Mouse (Mus musculus) forebrain, embryonic 12.5 days (tissue): ENCODE measurements around the gene Tdrd3. TPM values are rescaled to one million over a fixed set of nuclear protein-coding genes. Genes with fewer than 3 reads are reported as not detected.

Experiments
- ATAC-seq: fragments of 200-750 bp; cut with Nextera tagmentation; 2 replicates; pipeline ENCODE4 v1.8.0; 2017; ENCODE audit warnings: moderate TSS enrichment; ENCODE audit not compliant: low FRiP score
- H3K27ac ChIP-seq: fragments of 300-500 bp; sonication (generic); 2 replicates; pipeline ENCODE4 v1.5.1; 2016; ENCODE audit warnings: mild to moderate bottlenecking
- H3K27me3 ChIP-seq: fragments of 300-500 bp; sonication (generic); 2 replicates; pipeline ENCODE4 v1.6.1; 2016; ENCODE audit warnings: mild to moderate bottlenecking
- H3K36me3 ChIP-seq: fragments of 300-500 bp; sonication (generic); replicated peaks from 2 replicates; pipeline ENCODE4 v1.6.1; 2016; ENCODE audit warnings: mild to moderate bottlenecking
- H3K4me1 ChIP-seq: fragments of 300-500 bp; sonication (generic); 2 replicates; pipeline ENCODE4 v1.6.1; 2016
- H3K4me2 ChIP-seq: fragments of 300-500 bp; sonication (generic); 2 replicates; pipeline ENCODE4 v1.6.1; 2016; ENCODE audit warnings: mild to moderate bottlenecking, moderate library complexity
- H3K4me3 ChIP-seq: fragments of 300-500 bp; sonication (generic); replicated peaks from 2 replicates; pipeline ENCODE4 v1.5.1; 2016; ENCODE audit warnings: mild to moderate bottlenecking
- H3K9ac ChIP-seq: fragments of 300-500 bp; sonication (generic); 2 replicates; pipeline ENCODE4 v1.6.1; 2016; ENCODE audit warnings: mild to moderate bottlenecking
- H3K9me3 ChIP-seq: fragments of 300-500 bp; sonication (generic); 2 replicates; pipeline ENCODE4 v1.6.1; 2016
- WGBS: fragments of 180-500 bp; shearing (Covaris S2); methylation state at CpG from one replicate; pipeline ENCODE4 v1.1.7; 2016; 5-methylcytosine and 5-hydroxymethylcytosine counted together
- polyA plus RNA-seq: library from polyadenylated mRNA; unstranded; fragments of >200 nt; fragmentation: Nextera tagmentation; extraction: Ambion mirVana; gene quantifications from 2 replicates; pipeline ENCODE4 v1.2.1, GENCODE M21; 2016

Tdrd3 gene
- polyA plus RNA-seq: 47.5 and 48.3 TPM in 2 replicates

DNA sequence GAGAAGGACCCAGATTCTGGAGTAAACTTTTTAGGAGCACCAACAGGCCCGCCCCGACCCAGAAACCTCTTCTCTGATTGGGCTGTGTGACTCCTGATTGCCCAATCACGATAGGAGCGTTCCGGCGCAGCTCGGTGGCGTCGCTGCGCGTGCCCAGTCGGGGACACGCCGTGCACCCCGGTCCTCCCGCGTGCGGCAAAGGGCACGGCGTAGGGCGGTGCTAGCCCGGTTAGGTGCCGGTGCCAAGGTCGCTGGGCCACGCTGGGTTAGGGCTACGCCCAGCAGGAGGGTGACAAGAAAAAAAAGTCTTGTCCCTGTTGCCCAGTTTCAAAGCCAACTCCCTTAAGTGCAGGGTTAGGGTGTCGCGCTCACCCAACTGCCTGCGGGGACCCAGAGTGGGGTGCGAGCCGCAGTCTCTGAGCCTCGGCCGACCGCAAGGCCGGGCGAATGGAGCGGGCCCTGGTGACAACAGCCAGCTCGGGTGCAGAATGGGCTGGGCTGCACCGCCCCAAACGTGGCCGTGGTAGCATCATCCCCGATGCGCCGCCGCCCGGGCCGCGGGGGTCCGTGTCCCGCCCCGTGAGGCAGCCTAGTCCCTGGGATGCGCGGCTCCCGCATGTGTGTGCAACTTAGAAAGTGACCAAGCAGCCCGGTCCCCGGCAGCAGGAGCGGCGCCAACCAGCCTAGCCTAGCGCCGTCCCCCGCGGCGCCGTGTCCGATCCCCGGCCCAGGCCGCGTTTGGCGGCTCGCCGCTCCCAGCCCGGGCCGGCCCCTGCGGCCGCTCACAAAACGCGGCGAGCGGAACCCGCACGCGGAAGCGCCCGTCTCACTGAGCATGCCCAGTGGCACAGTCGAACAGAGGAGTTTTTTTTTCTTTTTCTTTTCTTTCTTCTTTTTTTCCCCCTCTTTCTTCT lies at the start of gene Tdrd3:
Tdrd3 (plus strand) TSS at position 832 of the 914 bp plus-strand sequence.
- peak; percentile 94 for ATAC-seq
- H3K27me3 ChIP-seq: no peaks in the 10 kb centered on the region
- H3K4me3 ChIP-seq: peak within 1 kb of the TSS; percentile 78
- peak within 1 kb of the TSS; percentile 100 for H3K27ac ChIP-seq
- peak within 1 kb of the TSS; percentile 70 for H3K4me2 ChIP-seq
- peak within 1 kb of the TSS; percentile 91 for H3K9ac ChIP-seq
- WGBS: 1% methylated on average over 85 of the region's 85 CpGs
- peaks cover 2% of the 10 kb centered on the region for H3K36me3 ChIP-seq
- no peaks in the 10 kb centered on the region for H3K9me3 ChIP-seq
- peaks cover 13% of the 10 kb centered on the region for H3K4me1 ChIP-seq

DNA sequence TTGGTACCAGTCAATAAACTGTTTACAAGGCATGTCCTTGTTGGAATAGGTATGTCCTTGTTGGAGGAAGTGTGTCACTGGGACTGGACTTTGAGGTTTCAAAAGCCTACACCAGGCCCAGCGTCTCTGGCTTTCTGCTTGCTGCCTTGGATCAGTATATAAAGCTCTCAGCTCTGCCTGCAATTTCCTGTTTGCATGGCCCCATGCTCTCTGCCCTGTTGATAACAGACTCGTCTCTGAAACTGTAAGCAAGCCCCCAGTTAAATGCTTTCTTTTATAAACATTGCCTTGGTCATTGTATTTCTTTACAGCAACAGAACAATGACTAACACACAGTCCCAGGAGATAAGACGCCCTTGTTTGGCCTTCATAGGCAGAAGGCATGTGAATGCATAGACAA lies 49.3 kb upstream of the Tdrd3 start:
- Histone ChIP-seq H3K9me3 (no peaks in the 10 kb centered on the region), H3K4me1 (no peaks in the 10 kb centered on the region), H3K4me2 (no peak overlapping the region), H3K36me3 (no peaks in the 10 kb centered on the region), H3K27ac (no peak overlapping the region), H3K27me3 (no peaks in the 10 kb centered on the region), H3K4me3 (no peak overlapping the region), H3K9ac (no peak overlapping the region)
- 59% methylated on average over 3 of the region's 3 CpGs for WGBS
- no peak for ATAC-seq

DNA sequence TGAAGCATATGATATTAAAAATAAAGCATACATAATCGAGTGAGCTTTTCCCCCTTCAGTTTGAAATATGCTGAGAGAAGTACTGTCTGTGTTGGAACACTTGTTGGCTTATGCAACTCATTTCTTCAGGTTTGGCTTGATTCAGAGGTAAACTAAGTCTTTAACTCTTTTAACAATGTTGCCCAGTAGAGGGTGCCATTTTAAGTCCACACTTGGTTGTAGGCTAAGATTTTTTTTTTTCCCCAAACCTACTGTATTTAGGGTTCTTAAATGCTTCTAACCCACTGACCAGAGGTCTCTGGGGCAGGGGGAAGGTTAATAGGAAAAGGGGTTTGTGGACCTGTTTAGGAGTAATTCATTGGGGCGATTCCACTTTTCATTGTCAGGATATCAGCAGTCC lies 33.4 kb upstream of the Tdrd3 start:
- H3K4me1 ChIP-seq: no peaks in the 10 kb centered on the region
- no peak overlapping the region for H3K27ac ChIP-seq
- no peak overlapping the region for H3K4me2 ChIP-seq
- ATAC-seq: no peak
- no peak overlapping the region for H3K9ac ChIP-seq
- 81% methylated on average over 2 of the region's 2 CpGs for WGBS
- no peaks in the 10 kb centered on the region for H3K36me3 ChIP-seq
- H3K9me3 ChIP-seq: no peaks in the 10 kb centered on the region
- no peak overlapping the region for H3K4me3 ChIP-seq
- H3K27me3 ChIP-seq: no peaks in the 10 kb centered on the region

DNA sequence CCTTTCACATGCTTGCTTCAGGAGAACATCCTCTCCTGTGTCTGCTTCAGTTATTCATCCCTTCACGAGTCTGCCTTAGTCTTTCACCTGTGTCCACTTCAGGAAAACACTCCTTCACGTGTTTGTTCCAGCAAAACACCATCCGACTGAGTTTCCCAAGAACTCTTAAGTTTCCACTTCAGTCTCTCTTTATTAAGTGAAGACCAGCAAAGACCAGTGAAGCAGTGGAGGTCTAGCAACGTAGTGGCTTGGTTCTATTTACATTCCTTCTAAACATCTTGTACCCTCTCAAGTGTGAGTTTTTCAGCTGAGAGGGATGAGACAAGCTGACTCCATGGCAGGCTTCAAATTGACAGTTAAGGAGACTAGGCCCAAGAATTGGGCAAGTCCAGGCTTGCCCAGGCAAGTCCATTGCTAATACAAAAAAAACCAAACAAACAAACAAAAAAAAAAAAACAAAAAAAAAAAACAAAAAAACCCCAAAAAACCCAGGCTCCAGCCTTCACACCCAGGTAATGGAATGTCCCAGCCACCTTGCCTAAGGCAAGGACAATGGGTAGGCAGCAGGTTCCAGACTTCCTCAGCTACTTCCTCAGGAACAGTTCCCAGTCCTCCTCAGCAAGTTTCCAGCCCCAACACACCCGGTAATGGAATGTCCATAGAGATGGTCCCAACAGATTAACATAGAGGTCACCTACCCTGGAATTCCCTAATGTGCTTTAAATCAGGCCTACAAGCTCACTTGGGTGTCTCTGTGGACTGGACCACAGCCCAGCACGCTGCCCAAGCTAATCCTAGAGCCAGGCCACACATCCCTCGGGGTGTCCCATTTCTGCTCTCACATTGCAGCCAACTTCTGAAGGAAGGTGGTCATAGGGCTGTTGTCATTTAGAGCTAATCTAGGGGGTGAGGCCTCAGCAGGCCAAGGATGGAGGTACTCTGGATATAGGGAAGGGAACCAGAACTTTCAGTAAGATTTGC lies 31.9 kb upstream of the Tdrd3 start:
- Histone ChIP-seq H3K27ac (no peak overlapping the region), H3K9me3 (no peaks in the 10 kb centered on the region), H3K36me3 (no peaks in the 10 kb centered on the region), H3K9ac (no peak overlapping the region), H3K4me2 (no peak overlapping the region), H3K4me1 (no peaks in the 10 kb centered on the region), H3K27me3 (no peaks in the 10 kb centered on the region), H3K4me3 (no peak overlapping the region)
- WGBS: 86% methylated on average over 7 of the region's 7 CpGs
- no peak for ATAC-seq

DNA sequence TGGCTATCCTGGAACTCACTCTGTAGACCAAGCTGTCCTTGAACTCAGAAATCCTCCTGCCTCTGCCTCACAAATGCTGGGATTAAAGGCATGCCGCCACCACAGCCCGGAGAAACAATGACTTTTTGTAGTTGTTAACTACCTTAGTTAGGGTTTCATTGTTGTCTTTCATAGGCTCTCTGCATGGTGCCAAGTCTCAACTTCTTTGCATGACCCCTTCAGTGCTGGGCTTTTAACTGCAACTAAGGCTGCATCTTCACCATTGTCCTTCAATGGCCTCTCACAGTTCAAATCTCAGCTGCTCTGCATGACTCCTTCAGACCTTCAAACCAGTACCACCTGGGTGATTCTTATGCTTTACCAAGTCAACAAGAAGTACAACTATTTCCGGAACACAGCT lies 23.3 kb upstream of the Tdrd3 start:
- Histone ChIP-seq H3K27me3 (no peaks in the 10 kb centered on the region), H3K4me1 (no peaks in the 10 kb centered on the region; the same call in 1 of the 2 replicates), H3K9me3 (no peaks in the 10 kb centered on the region), H3K36me3 (no peaks in the 10 kb centered on the region), H3K4me3 (no peak overlapping the region), H3K9ac (no peak overlapping the region), H3K27ac (no peak overlapping the region), H3K4me2 (no peak overlapping the region)
- ATAC-seq: no peak
- WGBS: 94% methylated on average over 3 of the region's 3 CpGs

DNA sequence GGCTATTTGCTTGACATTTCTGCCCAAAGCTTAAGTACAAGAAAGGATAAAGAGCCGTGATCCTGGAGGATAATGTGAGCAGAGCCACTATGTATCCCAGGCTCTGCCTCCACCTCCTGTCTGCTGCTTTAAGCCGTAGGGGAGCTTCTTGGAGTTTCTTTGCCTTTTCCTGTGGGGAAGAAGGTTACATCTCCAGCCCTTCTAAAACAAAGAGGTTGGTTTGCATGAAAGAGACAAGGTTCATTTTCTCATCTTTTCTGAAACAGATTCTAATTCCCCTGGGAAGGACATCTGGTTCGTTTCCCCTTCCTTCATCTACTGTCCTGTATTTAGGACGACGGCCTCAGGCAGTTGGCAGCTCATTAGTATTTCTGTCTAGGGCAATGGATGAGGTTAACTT lies 19.8 kb upstream of the Tdrd3 start:
- Histone ChIP-seq H3K4me2 (no peak overlapping the region), H3K9ac (no peak overlapping the region), H3K4me1 (no peaks in the 10 kb centered on the region; the same call in 1 of the 2 replicates), H3K36me3 (no peaks in the 10 kb centered on the region), H3K27ac (no peak overlapping the region), H3K9me3 (no peaks in the 10 kb centered on the region), H3K4me3 (no peak overlapping the region), H3K27me3 (no peaks in the 10 kb centered on the region)
- ATAC-seq: no peak
- WGBS: 38% methylated on average over 5 of the region's 5 CpGs

DNA sequence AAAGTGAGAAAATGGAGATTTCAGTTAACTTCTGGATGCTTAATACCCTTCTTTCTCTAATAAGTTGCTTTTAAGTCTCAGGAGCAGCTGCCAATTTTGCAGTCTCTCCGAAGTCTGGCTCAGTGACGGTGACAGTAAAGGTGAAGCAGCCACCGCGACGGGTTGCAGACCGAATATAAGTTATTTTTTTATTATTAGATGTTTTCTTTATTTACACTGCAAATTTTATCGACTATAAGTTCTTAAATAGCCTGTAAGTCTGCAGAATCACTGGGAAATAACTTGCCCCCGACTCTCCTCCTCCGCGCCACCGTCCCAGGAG lies 992 bp upstream of the Tdrd3 start:
- Histone ChIP-seq H3K4me1 (peaks cover 11% of the 10 kb centered on the region), H3K27me3 (no peaks in the 10 kb centered on the region), H3K9me3 (no peaks in the 10 kb centered on the region), H3K4me2 (peak overlapping the region; percentile 70), H3K27ac (no peak overlapping the region; the same call in 1 of the 2 replicates), H3K9ac (no peak overlapping the region), H3K4me3 (peak overlapping the region; percentile 78), H3K36me3 (no peaks in the 10 kb centered on the region)
- 2% methylated on average over 11 of the region's 11 CpGs for WGBS
- no peak for ATAC-seq

DNA sequence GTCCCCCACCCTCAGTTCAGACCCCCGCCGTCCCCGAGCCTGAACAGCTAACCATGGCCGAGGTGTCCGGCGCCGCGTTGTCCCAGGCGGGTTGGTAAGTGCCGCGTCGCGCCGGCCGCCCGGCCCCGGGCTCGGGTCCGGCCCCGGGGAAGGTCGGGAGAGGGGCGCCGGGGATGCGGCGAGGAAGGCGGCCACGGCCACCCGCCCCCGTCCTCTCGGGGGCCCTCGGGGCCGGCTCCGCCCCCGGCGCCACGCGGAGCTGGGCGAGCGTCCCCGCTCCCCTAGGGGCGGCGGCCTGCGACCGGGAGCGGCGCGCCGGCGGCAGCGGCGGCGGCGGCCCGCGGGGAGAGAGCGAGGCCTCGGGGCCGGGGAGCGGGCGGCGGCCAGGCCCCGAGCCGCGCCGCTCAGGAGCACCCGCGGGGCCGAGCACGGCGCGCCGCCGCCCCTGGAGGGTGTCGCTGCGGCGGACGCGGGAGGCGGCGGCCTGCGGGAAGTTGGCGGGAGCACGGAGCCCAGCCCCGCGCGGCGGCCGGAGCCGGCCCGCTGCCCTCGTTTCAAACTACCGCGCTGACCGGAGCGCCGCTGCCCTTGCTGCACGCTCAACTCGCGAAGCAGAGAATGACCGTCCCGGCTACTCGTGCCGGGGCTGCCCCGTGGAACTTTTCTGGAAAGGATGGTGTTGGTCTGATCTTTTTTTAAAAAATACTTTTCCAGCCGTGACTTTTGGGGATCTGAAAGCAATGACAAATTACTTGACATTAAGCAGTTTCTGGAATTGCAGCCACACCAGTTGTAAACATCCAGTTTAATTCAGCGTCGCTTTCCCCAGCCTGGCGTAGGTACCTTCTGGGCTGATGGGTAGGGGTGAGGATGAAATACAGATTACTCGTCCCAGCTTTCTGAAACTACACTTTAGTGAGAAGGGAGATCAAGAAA lies 584 bp downstream of the Tdrd3 start:
- WGBS: under 1% methylated on average over 85 of the region's 109 CpGs

DNA sequence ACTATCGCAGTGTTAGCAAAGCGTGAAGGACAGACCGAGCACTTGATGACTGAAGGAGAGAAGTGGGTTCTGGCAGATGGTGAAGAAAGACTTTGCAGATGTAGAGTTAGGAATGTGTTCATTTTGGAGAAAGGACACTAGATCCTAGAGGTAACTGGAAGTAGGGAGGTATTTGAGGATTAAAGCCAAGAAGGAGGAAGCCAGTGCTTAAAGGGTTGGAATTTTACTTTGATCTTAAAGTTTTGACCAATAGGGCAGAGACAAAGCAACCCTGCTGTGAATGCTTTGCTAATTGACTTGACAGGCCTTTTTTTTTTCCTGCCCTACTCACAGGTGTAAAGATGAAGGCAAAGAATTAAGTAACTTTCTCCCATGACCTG lies 1.2 kb downstream of the Tdrd3 start:
- 0% methylated on average over 3 of the region's 3 CpGs for WGBS

More for the DNA sequence above, 584 bp downstream of the Tdrd3 start:
- H3K4me1 ChIP-seq: peaks cover 15% of the 10 kb centered on the region
- H3K4me2 ChIP-seq: peak overlapping the region; percentile 70
- H3K27me3 ChIP-seq: no peaks in the 10 kb centered on the region
- H3K27ac ChIP-seq: peak overlapping the region; percentile 100
- peaks cover 3% of the 10 kb centered on the region for H3K36me3 ChIP-seq
- H3K9ac ChIP-seq: peak overlapping the region; percentile 91
- ATAC-seq: peak; percentile 79
- no peaks in the 10 kb centered on the region for H3K9me3 ChIP-seq
- peak overlapping the region; percentile 78 for H3K4me3 ChIP-seq

DNA sequence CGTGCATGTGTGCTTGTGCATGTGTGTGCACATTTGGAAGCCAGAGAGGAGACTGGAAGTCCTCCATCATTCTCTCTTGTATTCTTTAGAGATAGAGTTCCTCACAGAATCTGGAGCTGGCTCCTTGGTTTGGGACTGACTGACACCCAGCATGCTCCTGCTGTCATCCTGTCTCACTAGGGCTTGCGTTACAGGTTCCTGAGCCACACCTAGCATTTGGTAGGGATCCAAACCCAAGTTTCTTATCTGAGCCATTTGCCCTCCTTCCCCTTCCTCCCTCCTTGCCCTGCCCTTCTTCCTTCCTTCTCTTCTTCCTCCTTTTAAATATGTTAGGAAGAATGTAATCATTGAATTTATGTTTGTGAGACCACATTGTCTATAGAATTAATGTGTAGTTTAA lies 3.3 kb downstream of the Tdrd3 start:
- H3K36me3 ChIP-seq: peaks cover 3% of the 10 kb centered on the region
- H3K4me3 ChIP-seq: no peak overlapping the region
- H3K27me3 ChIP-seq: no peaks in the 10 kb centered on the region
- WGBS: 94% methylated on average over 2 of the region's 2 CpGs
- peaks cover 15% of the 10 kb centered on the region for H3K4me1 ChIP-seq
- H3K4me2 ChIP-seq: no peak overlapping the region
- no peak for ATAC-seq
- no peak overlapping the region for H3K27ac ChIP-seq
- H3K9me3 ChIP-seq: no peaks in the 10 kb centered on the region
- H3K9ac ChIP-seq: no peak overlapping the region

More for the DNA sequence above, 1.2 kb downstream of the Tdrd3 start:
- Histone ChIP-seq H3K27ac (peak overlapping the region; percentile 100; the same call in 1 of the 2 replicates), H3K27me3 (no peaks in the 10 kb centered on the region), H3K4me2 (peak overlapping the region; percentile 70), H3K36me3 (peaks cover 3% of the 10 kb centered on the region), H3K4me1 (peaks cover 15% of the 10 kb centered on the region), H3K9me3 (no peaks in the 10 kb centered on the region), H3K4me3 (peak overlapping the region; percentile 78), H3K9ac (peak overlapping the region; percentile 91)
- ATAC-seq: no peak

DNA sequence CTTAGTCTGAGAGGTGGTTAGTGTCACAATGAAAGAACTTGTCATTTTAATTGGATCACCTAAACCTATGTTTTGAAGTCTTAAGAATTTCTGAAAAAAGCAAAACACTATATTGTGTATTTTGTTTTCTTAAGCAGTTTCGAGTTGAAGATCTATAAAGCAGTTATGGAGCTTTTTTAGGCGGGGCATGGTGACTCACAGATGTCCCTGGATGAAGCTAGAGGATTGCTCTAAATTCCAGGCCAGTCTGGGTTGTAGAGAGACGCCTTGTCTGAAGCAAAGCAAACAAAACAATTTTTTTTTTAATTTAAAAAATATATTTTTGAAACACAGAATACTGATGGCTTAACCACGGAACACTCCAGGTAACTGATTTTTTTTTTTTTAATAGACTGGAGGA lies 4.1 kb downstream of the Tdrd3 start:
- Histone ChIP-seq H3K9me3 (no peaks in the 10 kb centered on the region), H3K4me1 (peaks cover 15% of the 10 kb centered on the region), H3K9ac (no peak overlapping the region), H3K27ac (no peak overlapping the region), H3K36me3 (peaks cover 3% of the 10 kb centered on the region), H3K4me3 (no peak overlapping the region), H3K4me2 (no peak overlapping the region), H3K27me3 (no peaks in the 10 kb centered on the region)
- WGBS: 69% methylated on average over 4 of the region's 4 CpGs
- ATAC-seq: no peak
